Mouse (Mus musculus): ENCODE measurements around the gene Gm11541. TPM values are rescaled to one million over a fixed set of nuclear protein-coding genes. Genes with fewer than 3 reads are reported as not detected.

The Gm11541 gene
- polyA plus RNA-seq (2014; fragmentation: Illumina TruSeq; extraction: RNeasy Lipid Tissue Mini Kit (QIAGEN cat#74804); ENCODE audit: low read depth, low replicate concordance): not detected

DNA sequence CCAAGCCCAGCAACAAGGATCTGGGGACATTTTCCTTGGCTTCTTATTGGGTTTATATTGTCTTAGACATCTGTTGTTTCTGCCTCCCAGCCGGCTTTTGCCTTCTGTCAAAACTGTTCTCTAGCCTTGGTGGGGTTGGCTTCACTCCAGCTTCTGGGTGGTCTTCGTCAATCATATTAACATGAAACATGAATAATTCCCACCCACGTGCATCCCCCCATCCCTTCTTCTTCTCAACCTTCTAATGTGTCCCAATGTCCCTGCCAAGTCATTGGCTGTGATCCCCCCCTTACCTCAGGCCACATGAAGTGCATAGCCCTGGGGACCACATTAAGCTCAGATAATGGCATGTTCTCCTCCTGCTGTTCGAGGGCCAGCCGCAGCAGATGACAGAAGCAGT, at the start of gene Gm11541:
TSS of gene Gm11541 (minus strand) at position 28 of the 400 bp plus-strand sequence.

DNA sequence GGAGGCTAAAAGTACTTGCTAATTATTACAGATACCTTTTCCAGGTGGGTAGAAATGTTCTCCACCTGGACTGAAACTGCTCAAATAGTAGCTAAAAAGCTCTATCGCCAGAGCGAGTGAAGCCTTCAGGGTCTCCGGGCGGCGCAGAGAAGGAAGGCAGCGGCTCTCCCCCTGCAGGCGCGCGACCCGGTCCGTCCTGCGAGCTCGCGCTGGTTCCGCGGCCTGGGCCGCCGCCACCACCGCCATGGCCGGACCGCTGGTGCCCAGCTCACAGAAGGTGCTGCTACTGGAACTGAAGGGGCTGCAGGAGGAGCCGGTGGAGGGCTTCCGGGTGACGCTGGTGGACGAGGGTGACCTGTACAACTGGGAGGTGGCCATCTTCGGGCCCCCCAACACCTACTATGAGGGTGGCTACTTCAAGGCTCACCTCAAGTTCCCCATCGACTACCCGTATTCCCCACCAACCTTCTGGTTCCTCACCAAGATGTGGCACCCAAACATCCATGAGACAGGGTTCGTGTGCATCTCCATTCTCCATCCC, 37.5 kb upstream of the Gm11541 start, which contains the start of gene Cdc34b:
TSS of gene Cdc34b (plus strand) at position 51 of the 541 bp plus-strand sequence.

DNA sequence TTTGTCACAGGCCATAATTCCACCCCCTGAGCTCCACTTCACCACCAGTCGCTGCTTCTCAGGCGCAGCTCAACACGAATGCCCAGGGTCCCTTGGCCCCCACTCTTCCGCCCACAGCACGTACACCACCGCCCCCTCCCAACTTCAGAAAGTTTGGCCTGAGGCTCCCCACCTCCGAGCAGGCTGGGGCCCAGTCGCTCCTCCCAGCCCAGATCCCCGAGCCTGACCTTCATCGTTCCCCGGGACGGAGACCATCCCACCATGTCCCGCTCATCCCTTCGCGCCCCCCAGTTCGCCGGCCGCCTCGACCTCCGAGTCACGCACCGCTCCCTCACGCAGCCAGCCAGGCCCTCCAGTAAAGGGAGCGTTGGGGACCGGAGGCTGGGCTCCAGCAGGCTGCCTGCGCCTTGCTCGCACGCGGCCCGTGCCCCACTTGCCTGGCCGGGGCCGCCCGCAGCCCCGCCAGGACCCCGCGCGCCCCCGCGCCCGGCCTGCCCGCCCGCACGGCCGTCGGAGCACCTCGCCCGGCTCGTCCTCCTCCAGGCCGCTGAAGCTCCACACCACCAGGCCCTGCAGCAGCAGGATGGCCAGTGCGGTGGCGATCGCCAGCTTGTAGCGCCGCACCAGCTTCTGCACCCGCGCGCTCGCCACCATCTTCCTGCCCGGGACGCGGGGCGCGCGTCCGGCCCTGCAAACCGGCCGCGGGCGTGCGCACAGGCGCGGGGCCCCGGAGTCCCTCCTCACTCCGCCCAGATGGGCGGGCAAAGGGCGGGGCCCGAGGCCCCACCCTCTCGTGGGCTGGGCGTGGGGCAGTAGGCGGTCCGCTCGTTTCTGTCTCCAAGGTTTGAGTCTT, 27.3 kb downstream of the Gm11541 start, which contains the start of gene Xylt2:
TSS of gene Xylt2 (minus strand) at position 762 of the 853 bp plus-strand sequence.

DNA sequence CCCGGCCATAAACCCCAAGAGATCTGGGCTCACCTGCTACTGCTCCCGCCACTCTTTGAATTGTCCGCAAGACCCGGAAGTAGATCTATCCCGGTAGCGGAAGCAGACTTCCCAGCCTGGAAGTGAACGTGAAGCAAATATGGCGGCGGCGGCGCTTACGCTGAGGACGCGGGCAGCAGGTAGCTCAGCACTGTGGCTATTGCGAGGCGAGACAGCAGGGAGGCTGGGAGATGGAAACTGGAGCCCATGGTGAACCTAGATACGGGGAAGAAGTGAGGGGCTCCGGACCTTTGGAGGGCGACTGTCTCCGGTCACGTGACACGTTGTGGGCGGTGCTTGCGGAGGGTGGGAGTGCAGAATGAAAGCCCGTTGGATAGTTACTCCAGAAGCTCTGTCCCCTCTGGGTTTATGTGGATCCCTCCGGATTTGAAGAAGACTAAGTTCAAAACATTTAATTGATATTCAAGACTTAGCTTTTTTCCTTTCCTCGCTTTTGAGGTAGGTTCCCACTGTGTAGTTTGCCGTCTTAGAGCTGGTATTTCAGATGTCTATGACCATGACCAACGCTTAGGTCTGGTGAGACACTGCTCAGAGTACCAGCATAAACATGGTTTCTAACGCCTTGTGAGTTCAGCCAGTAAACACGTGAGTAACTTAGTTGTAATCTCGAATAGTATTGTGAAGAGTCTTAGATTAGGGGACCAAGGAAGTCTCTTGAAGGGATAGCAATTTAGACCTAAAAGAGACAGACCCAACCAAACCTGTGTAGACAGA, 50.4 kb downstream of the Gm11541 start, which contains the start of the genes Mrpl27 and Eme1:
TSS of gene Mrpl27 (plus strand) at position 105 of the 774 bp plus-strand sequence.
TSS of gene Eme1 (minus strand) at position 302 of the 774 bp plus-strand sequence.

Other genes starting within 250 kb of the Gm11541 start
- 28.5 TPM for gene Cacna1g, start 230.3 kb downstream of the Gm11541 start, polyA plus RNA-seq (2014; fragmentation: Illumina TruSeq; extraction: RNeasy Lipid Tissue Mini Kit (QIAGEN cat#74804); ENCODE audit: low read depth, low replicate concordance)
- 0.21 TPM for gene Spata20, start 218.3 kb downstream of the Gm11541 start, polyA plus RNA-seq (2014; fragmentation: Illumina TruSeq; extraction: RNeasy Lipid Tissue Mini Kit (QIAGEN cat#74804); ENCODE audit: low read depth, low replicate concordance)
- 22.0 TPM for gene Epn3, start 204.5 kb downstream of the Gm11541 start, polyA plus RNA-seq (2014; fragmentation: Illumina TruSeq; extraction: RNeasy Lipid Tissue Mini Kit (QIAGEN cat#74804); ENCODE audit: low read depth, low replicate concordance)
- gene Mycbpap, start 182.8 kb downstream of the Gm11541 start, polyA plus RNA-seq (2014; fragmentation: Illumina TruSeq; extraction: RNeasy Lipid Tissue Mini Kit (QIAGEN cat#74804); ENCODE audit: low read depth, low replicate concordance): 0.42 TPM
- 8.5 TPM for gene Rsad1, start 155.2 kb downstream of the Gm11541 start, polyA plus RNA-seq (2014; fragmentation: Illumina TruSeq; extraction: RNeasy Lipid Tissue Mini Kit (QIAGEN cat#74804); ENCODE audit: low read depth, low replicate concordance)
- 3.3 TPM for gene Chad, start 139.5 kb downstream of the Gm11541 start, polyA plus RNA-seq (2014; fragmentation: Illumina TruSeq; extraction: RNeasy Lipid Tissue Mini Kit (QIAGEN cat#74804); ENCODE audit: low read depth, low replicate concordance)
- gene Acsf2, start 102.6 kb downstream of the Gm11541 start, polyA plus RNA-seq (2014; fragmentation: Illumina TruSeq; extraction: RNeasy Lipid Tissue Mini Kit (QIAGEN cat#74804); ENCODE audit: low read depth, low replicate concordance): 24.4 TPM
- 32.7 TPM for gene Lrrc59, start 74.7 kb downstream of the Gm11541 start, polyA plus RNA-seq (2014; fragmentation: Illumina TruSeq; extraction: RNeasy Lipid Tissue Mini Kit (QIAGEN cat#74804); ENCODE audit: low read depth, low replicate concordance)
- 77.7 TPM for gene Mrpl27, start 50.7 kb downstream of the Gm11541 start, polyA plus RNA-seq (2014; fragmentation: Illumina TruSeq; extraction: RNeasy Lipid Tissue Mini Kit (QIAGEN cat#74804); ENCODE audit: low read depth, low replicate concordance)
- not detected for gene Eme1, start 50.5 kb downstream of the Gm11541 start, polyA plus RNA-seq (2014; fragmentation: Illumina TruSeq; extraction: RNeasy Lipid Tissue Mini Kit (QIAGEN cat#74804); ENCODE audit: low read depth, low replicate concordance)
- 8.4 TPM for gene Xylt2, start 27.0 kb downstream of the Gm11541 start, polyA plus RNA-seq (2014; fragmentation: Illumina TruSeq; extraction: RNeasy Lipid Tissue Mini Kit (QIAGEN cat#74804); ENCODE audit: low read depth, low replicate concordance)
- not detected for gene Cdc34b, start 37.3 kb upstream of the Gm11541 start, polyA plus RNA-seq (2014; fragmentation: Illumina TruSeq; extraction: RNeasy Lipid Tissue Mini Kit (QIAGEN cat#74804); ENCODE audit: low read depth, low replicate concordance)
- not detected for gene Tmem92, start 78.2 kb upstream of the Gm11541 start, polyA plus RNA-seq (2014; fragmentation: Illumina TruSeq; extraction: RNeasy Lipid Tissue Mini Kit (QIAGEN cat#74804); ENCODE audit: low read depth, low replicate concordance)
- gene Col1a1, start 231.7 kb upstream of the Gm11541 start, polyA plus RNA-seq (2014; fragmentation: Illumina TruSeq; extraction: RNeasy Lipid Tissue Mini Kit (QIAGEN cat#74804); ENCODE audit: low read depth, low replicate concordance): 35.8 TPM

All from heart, adult 10 weeks (tissue).